Mouse (Mus musculus) CH12.LX (cell line): Measurements from ENCODE around the gene Ahnak.

Experiments used
- JUND ChIP-seq: conservative IDR thresholded peaks from 2 replicates; pipeline ENCODE4 v1.6.1; 2011; ENCODE audit warnings: low read depth, low read length, improper control_type of control experiment
- MAX ChIP-seq: IDR thresholded peaks from 2 replicates; pipeline ENCODE4 v1.6.1; 2011; ENCODE audit warnings: low read length, improper control_type of control experiment

DNA sequence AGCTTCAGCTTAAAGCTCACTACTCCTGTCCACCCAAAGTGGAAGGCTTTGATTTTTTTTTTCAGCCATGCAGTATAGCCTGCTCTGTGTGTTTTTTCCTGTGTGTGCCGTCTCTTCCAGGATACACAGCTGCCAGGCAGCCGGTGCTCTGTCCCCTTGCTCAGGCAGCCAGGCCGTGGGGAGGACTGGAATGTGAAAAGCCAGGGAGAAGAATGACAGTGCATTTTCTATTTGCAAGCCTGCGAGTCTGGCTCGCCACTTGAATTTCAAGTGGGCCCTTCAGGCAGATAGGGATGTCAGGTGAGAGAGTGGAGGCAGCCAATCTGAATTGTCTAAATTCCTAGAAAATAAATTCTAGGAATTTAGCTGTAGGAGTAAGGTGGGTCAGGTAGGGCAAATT is 38.7 kb downstream of the Ahnak start:
- TF ChIP-seq MAX (no peak), JUND (no peak)
